Mouse (Mus musculus) Patski (cell line): ENCODE measurements around the gene Cpm. TPM values are rescaled to one million over a fixed set of nuclear protein-coding genes. Genes with fewer than 3 reads are reported as not detected.
"Not testable (repeated sequence)": the region's sequence is repeated elsewhere in the genome, so short reads cannot be mapped to it uniquely, and the experiment has no call there.

Source experiments
- ATAC-seq: fragments of 100-300 bp; one replicate; pipeline ENCODE4 v1.8.0; 2021
- CTCF ChIA-PET: fragments of 350-600 bp; sonication (Branson Sonifier 250); formaldehyde crosslinking; loops from one replicate; lab custom pipeline; 2022; ENCODE audit warnings: inconsistent platforms; lab: Charles Lee
- POLR2A ChIA-PET: fragments of 350-600 bp; sonication (Branson Sonifier 250); formaldehyde crosslinking; loops from one replicate; lab custom pipeline; 2022; ENCODE audit warnings: antibody characterized with exemption, inconsistent platforms; lab: Charles Lee
- DNase-seq: peaks from one replicate; pipeline ENCODE4 v3.0.0-alpha.2; 2011; ENCODE audit warnings: low read depth, low spot score
- H3K27me3 ChIP-seq: fragments of 371-371 bp; one replicate; pipeline ENCODE4 v1.5.1; 2021
- CTCF ChIP-seq: fragments of 100-300 bp; IDR thresholded peaks from one replicate; pipeline ENCODE4 v1.5.1; 2021
- in situ Hi-C: fragments of 300-500 bp; cut with MboI; formaldehyde crosslinking; loops from 3 replicates; pipeline ENCODE4 v1.11.1; 2018; ENCODE audit warnings: low pct_unique_long_range_greater_than_20kb, mixed read lengths
- polyA plus RNA-seq: library from polyadenylated mRNA; unstranded; gene quantifications from one replicate; pipeline ENCODE4 v1.2.3, GENCODE M21; 2021

The Cpm gene
- polyA plus RNA-seq, 1 experiment from 2014 or later = 1.4 TPM

DNA sequence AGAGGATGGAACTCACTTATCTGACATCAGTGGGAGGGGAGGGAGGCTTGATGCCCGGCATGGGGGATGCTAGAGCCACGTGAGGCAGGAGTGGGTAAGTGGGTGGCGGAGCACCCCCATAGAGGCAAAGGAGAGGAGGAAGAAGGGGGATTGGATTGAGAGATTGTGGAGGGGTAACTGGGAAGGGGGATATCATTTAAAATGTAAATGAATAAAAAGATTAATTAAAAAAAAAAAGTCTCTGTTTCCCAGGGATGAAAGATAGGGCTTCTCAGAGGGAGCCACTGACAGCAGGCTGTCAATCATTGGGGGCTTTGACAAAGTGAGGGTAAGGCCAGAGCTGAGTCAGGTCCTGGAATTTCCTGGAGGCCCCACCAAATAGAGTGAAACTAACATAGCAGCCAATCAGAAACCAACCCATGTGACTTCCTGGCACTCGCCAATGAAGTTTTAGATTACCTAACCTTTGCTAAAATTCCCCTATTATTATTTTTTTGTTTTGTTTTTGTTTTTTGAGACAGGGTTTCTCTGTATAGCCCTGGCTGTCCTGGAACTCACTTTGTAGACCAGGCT, 85.7 kb downstream of the Cpm start:
- ATAC-seq (no peak), DNase-seq (no peak)
- TF ChIP-seq CTCF = no peak
- ChIA-PET CTCF (no interaction called here), POLR2A (no interaction called here)
- in situ Hi-C loops = no loop called here
- no peaks in the 10 kb centered on the region for H3K27me3 ChIP-seq

DNA sequence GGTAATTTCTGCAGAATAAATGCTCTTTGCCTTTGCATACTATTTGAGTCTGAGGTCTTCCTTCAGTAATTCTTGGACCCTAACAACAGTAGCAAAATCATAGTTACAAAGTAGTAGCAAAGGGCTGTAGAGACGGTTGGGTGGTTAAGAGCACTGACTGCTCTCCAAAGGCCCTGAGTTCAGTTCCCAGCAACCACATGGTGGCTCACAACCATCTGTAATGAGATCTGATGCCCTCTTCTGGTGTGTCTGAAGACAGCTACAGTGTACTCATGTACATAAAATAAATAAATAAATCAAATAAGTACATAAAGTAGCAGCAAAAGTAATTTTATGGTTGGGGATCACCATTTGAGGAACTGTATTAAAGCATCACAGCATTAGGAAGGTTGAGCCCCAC, 86.4 kb downstream of the Cpm start:
- DNase-seq, in situ Hi-C loops, POLR2A ChIA-PET, CTCF ChIA-PET, ATAC-seq, H3K27me3 ChIP-seq: not testable (repeated sequence)
- TF ChIP-seq CTCF = peak; percentile 15

DNA sequence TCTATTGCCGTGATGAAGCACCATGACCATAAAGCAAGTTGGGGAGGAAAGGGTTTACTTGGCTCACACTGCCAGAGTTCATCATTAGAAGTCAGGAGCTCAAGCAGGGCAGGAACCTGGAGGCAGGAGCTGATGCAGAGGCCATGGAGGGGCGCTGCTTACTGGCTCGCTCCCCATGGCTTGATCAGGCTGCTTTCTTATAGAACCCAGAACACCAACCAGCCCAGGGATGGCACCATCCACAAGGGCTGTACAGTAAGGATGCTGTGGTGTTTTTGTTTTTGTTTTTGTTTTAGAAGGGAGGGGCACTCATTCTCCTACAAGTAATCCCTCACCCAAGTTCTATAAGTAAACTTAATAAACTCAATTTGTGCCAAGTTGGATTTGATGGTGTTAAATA, 87.4 kb downstream of the Cpm start:
- ATAC-seq = no peak
- CTCF ChIA-PET = no interaction called here
- no peak for DNase-seq
- in situ Hi-C loops = no loop called here
- TF ChIP-seq CTCF = no peak
- POLR2A ChIA-PET = interaction anchor here (0.7 kb wide), 1 partner anchor 15 kb away, joined by 5 read pairs; no protein-coding TSS in a partner anchor
- H3K27me3 ChIP-seq = no peaks in the 10 kb centered on the region

DNA sequence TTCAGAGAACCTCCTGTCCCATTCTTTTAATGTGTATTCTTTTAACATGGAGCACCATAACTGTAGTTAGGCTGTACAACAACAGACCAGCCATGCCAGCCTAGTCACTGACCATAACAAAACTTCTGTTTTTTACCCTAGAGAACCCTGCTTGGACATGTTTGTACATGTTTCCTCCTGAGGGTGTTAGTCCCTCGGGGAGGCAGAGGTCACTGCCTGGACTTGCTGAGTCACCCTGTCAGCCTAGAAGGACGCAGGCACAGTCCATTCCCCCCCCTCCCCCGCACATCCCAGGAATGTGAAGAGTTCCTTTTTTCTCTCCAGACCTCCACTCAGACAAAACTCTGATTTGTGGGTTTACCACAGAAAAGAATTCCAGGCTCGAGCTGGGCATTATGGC, 88.3 kb downstream of the Cpm start:
- ATAC-seq = peak; percentile 82

DNA sequence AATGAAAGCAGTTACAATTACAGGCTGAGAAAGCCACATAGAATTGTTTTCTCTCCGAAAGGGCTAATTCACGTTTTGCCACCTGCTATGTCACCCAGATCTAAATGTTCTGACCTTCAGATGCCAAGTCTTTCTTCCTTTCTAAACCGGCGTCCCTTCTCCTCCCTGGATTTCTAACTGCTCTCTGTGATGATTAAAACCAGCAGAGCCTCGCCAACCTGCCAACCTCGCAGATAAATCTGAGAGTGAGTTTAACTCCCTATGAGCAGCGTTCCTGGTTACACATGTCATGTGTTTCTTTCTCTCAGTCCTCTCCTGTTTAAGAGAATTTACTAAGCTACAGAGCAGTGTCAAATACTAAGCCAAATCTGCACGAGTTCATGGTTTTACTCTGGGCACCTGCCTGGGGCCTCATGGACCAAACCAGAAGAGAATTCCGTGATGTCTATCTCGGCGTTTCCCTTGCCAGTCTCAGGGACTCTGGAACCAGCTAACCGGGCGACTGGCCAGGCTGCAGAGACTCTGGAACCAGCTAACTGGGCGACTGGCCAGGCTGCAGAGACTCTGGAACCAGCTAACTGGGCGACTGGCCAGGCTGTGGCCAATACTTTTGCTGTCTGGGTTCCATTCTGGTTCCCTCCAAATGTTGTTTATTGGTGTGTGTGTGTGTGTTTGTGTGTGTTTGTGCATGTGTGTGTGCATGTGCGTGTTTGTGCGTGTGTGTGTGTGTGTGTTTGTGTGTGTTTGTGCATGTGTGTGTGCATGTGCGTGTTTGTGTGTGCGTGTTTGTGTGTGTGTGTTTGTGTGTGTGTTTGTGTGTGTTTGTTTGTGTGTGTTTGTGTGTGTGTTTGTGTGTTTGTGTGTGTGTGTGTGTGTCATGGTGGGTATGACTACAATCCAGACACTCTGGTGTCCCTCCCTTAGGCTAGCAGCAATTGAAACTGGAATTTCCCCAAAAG, 89.1 kb downstream of the Cpm start:
- peak; percentile 9 for ATAC-seq
- TF ChIP-seq CTCF = no peak
- no peaks in the 10 kb centered on the region for H3K27me3 ChIP-seq

More for the DNA sequence above, 88.3 kb downstream of the Cpm start:
- ChIA-PET CTCF (interaction anchor here (1.3 kb wide), 1 partner anchor 30 kb away, joined by 3 read pairs; no protein-coding TSS in a partner anchor), POLR2A (interaction anchor here (0.7 kb wide), 1 partner anchor 29 kb away, joined by 4 read pairs; no protein-coding TSS in a partner anchor)
- H3K27me3 ChIP-seq = no peaks in the 10 kb centered on the region
- in situ Hi-C loops = no loop called here
- TF ChIP-seq CTCF = no peak
- peak; percentile 53 for DNase-seq

GRCm38 (mm10) chr10:117724136-117724718, 94.9 kb downstream of the Cpm start:
- CTCF ChIA-PET = no interaction called here
- no peak for TF ChIP-seq CTCF
- no peak for DNase-seq
- POLR2A ChIA-PET = interaction anchor here (1.0 kb wide), 1 partner anchor 11 kb away, joined by 3 read pairs; no protein-coding TSS in a partner anchor
- in situ Hi-C loops = no loop called here
- no peaks in the 10 kb centered on the region for H3K27me3 ChIP-seq
- ATAC-seq = no peak

More for the DNA sequence above, 89.1 kb downstream of the Cpm start:
- POLR2A ChIA-PET = interaction anchor here (0.7 to 1.1 kb wide), 2 partner anchors 9 to 28 kb away, joined by 4 read pairs; no protein-coding TSS in a partner anchor
- CTCF ChIA-PET = interaction anchor here (0.6 to 1.3 kb wide), 3 partner anchors 9 to 31 kb away, joined by 3 read pairs; no protein-coding TSS in a partner anchor
- DNase-seq = no peak
- in situ Hi-C loops = no loop called here

GRCm38 (mm10) chr10:117724804-117725361, 95.6 kb downstream of the Cpm start:
- ChIA-PET POLR2A (no interaction called here), CTCF (no interaction called here)
- ATAC-seq = no peak
- in situ Hi-C loops = no loop called here
- DNase-seq = no peak
- no peaks in the 10 kb centered on the region for H3K27me3 ChIP-seq
- TF ChIP-seq CTCF = no peak

DNA sequence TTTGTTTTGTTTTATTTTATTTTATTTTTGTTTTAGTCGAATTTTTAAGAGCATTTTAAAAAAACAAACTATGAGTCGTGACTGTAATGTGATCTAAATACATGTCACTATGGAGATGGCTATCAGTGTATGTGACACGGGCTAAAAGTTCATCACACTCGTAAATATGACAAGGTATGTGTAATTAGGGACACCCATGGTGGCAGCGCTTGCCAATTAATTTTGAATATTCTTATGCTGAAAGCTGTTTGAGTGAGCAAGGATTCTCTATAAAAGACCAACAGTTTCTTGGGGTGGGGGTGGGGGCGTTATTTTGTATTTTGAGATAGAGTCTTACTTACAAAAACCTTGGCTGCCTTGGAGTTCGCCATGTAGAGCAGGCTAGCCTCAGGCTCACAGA, 96.4 kb downstream of the Cpm start:
- ATAC-seq = no peak
- in situ Hi-C loops = no loop called here
- no peaks in the 10 kb centered on the region for H3K27me3 ChIP-seq
- ChIA-PET CTCF (no interaction called here), POLR2A (no interaction called here)
- no peak for DNase-seq
- no peak for TF ChIP-seq CTCF

DNA sequence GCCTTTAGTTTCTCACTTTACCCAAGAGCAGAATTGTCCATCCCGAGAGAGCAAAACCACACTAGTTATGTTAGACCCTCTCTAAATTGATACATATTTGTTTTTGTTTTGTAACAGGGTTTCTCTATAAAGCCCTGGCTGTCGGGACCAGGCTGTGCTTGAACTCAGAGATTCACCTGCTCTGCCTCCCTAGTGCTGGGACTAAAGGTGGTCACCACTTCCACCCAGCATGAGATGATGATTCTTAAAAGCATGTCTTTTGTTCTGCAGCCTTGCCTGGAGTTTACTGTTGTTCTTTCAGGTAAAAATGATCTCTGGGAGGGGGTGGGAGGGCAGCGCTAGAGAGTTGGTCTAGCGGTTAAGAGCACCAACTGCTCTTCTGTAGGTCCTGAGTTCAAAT, 97.0 kb downstream of the Cpm start:
- no peaks in the 10 kb centered on the region for H3K27me3 ChIP-seq
- DNase-seq (no peak), ATAC-seq (no peak)
- in situ Hi-C loops = no loop called here
- TF ChIP-seq CTCF = no peak
- POLR2A ChIA-PET = no interaction called here
- CTCF ChIA-PET = no interaction called here

DNA sequence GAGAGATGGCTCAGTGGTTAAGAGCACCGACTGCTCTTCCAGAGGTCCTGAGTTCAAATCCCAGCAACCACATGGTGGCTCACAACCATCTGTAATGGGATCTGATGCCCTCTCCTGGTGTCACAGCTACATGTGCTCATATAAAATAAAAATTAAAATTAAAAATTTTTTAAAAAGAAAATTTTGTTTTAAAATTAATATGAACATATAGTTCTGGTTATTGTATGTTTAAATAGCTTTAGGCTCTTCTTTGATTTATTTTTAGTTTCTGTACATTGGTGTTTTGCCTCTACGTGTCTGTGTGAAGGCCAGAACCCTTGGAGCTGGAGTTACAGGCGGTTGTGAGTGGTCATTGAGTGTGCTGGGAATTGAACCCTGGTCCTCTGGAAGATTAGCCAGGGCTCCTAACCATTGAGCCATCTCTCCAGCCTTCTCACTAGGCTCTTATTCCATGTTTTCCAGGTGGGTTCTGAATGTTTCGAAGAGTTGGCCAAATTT, 97.6 kb downstream of the Cpm start:
- in situ Hi-C loops = no loop called here

More for the DNA sequence above, 97.6 kb downstream of the Cpm start:
- TF ChIP-seq CTCF = no peak
- H3K27me3 ChIP-seq = no peaks in the 10 kb centered on the region
- DNase-seq = no peak
- ChIA-PET CTCF (no interaction called here), POLR2A (no interaction called here)
- ATAC-seq = no peak
